Mouse (Mus musculus) R1 (cell line): ENCODE measurements around the gene Tomt.
"Not testable (repeated sequence)": the region's sequence is repeated elsewhere in the genome, so short reads cannot be mapped to it uniquely, and the experiment has no call there.

Source experiments
- DNase-seq: peaks from one replicate; pipeline ENCODE4 v3.0.0-alpha.2; 2018; ENCODE audit warnings: low read depth, low spot score

The Tomt gene

DNA sequence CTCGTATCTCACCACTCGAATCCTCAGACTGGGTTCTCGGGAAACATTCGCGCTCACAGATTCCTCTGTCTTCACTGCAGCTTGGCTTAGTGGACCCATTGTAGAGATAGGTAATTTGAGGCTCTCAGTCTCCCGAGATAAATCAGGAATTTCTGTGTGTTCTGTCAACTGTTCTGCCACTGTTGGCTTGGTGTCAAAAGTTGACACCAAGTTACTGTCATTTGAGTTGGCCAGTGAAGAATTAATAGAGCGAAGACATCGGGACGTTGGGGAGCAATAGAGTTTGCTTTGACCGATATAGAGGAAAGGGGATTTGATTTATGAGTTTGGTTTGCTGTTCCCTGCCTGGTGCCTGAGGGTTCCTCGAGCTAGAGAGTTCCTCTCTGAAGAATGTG is at the start of gene Tomt:
Gene Tomt (minus strand): TSS at position 73 of the 395 bp plus-strand sequence.
- DNase-seq = no peak

DNA sequence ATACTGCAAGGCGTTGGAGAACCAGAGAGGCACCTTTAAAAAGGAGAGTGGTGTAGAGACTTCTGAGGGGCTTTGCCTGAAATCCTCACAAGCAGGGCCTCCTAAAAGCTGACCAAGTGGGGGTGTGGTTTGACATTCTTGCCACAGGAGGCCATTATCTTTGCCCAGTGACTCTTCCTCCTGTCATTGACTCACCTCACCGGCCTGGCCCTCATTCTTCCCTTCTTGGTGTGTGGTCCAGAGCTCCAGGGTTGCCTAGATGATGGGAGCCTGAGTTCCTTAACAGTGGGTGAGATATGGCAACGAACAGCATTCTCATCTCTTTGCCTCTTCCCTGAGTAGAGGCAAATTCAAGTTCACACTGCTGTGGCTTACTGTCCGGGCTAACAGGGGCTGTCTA is 49.7 kb upstream of the Tomt start:
- DNase-seq = peak; percentile 20

DNA sequence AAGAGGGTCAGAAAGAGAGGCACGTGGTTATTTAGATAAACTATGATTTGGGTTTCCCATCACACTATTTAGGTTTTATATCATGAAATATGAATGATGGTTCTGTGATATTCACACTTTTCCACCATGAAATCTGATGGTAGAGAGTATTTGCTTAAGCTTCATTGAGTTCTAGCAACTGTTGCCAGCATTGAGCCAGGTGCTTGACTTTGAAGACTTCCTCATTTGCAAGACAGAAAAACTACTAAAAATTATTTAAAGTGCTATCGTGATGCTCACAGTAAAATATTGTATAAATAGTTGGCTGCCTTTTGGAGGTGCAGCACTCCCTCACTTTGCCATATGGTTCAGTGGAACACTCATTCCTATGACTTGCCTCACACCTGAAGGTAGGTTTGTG is 49.1 kb upstream of the Tomt start:
- DNase-seq = no peak

DNA sequence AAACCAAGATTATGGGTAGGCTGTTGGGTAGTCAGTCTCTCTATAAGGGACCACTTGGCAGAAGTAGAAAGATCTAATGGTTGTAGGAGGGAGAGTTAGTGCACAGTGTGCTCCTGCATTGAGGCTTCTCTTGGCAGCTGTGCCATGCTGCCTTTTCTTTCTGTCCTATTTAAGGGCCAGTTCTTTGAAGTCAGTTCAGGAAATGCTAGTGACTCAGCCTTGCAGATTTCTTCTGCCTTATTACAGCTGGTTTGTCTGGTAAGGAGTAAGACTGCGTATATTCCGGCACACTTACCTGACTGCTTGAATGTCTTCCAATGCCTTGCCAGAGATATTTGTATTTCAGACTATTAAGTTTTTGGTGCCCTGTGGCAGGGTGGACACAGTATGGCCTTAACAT is 48.0 kb upstream of the Tomt start:
- DNase-seq = no peak

DNA sequence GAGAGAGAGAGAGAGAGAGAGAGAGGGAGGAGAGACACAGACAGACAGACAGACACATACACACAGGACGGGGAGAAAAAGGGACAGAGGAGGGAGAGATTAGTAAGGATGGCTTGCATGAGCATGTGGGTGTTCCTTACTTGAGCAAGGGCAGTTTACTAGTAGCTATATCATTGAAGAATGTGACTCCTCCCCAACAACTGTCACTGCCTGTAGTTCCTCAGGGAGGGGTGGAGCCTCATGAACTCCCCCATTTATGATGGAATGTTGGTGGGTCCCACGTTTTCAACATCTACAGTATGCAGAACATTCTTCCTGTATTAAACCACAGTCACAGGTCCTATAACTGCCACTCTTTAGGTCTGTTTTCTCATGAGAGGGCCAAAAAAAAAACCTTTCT is 45.9 kb upstream of the Tomt start:
- no peak for DNase-seq

DNA sequence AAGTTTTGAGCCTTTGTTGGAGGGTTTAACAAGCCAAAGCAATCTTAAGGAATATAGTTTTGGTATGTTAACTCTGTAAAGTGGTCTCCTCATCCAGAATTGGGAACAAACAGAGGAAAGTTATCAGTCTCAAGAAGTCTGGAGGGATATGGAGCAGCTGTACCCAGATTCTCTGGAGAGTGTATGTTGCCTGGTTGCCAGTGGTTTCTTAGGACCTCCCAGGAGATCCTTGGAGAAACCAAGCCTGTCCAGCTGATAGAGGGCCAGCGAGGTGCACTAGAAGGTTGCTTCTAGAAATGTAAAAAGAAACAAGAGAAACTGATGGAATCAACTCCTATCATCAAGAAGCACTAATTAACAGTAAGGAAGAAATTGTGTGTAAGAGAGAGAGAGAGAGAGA is 45.5 kb upstream of the Tomt start:
- no peak for DNase-seq

DNA sequence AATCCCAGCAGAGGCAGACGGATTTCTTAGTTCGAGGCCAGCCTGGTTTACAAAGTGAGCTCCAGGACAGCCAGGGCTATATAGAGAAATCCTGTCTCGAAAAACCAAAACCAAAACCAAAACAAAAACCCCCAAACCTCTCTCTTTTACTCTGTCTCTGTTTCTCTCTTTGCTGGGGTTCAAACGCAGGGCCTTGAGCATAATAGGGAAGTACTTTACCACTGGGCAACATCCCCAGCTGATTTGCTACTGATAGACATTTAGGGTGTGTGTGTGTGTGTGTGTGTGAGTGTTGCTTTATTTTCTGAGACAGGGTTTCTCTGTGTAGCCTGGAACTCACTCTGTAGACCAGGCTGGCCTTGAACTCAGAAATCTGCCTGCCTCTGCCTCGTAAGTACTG is 42.8 kb upstream of the Tomt start:
- not testable (repeated sequence) for DNase-seq

DNA sequence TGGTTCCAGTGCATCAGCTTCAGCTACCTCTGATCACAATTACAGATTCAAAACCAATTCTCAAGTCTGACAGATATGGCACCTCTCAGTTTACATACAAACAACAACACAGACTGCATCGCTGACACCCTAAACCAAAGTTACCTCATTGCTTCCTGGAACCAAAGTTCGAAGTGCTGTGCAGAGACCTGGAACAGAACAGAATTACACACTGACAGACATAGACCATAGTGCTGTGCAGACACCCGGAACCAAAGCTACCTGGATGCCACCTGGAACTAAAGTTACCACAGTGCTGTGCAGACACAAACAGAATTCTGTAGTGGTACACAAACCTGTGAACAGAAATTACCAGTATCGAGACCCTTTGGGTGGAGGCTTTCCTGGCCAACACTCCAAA is 33.6 kb upstream of the Tomt start:
- DNase-seq = no peak

DNA sequence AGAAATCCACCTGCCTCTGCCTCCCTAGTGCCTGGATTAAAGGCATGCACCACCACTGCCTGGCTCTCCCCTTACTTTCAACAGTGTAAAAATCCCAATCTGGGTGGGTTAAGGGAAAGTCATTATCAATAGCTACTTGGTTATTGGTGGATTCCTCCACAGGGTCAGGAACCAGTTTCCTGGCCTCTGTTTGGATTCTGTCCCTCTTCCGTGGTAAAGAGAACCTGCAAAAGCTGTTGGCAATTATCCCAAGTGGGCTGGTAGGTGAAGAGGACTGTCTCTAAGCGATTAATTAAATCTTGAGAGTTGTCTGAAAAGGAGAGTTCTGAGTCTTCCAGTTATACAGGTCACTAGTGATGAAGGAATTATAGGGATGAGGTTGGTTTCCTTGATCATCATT is 32.2 kb upstream of the Tomt start:
- no peak for DNase-seq

DNA sequence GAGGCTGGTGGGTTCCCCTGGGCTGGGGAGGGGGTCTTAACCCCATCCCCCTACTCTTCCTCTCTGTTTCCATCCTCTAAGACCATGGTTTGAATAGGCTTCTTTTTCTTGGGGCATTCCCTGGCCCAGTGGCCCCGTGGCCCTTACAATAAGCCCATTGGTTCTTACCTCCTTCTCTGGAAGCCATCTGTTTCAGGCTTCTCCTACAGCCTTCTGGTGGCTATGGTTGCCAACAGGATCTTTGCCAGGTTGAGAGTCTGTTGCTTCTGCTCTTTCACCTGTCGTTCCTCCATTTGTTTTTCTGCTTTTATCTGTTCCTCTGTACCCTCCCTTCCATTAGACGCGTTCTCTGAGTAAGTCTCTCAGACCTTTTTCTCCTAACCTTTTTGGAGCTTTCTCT is 31.4 kb upstream of the Tomt start:
- no peak for DNase-seq

DNA sequence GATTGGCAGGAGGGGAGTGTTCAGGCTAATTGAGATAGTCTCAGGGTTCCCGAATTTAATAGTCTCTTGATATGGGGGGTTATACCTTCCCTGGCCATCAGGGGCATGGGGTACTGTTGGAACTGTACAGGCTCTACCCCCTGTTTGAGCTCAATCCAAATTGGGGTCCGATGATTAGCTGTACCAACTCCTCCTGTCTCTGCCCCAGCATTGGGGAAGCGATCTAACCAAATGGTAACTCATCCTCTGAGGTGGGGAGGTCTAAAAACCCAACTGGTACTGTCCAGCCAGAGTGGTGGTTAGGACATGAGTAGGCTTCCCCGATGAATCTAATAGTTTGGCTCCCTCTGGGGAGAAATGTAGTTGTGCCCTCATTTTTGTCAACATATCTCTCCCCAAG is 30.8 kb upstream of the Tomt start:
- no peak for DNase-seq

DNA sequence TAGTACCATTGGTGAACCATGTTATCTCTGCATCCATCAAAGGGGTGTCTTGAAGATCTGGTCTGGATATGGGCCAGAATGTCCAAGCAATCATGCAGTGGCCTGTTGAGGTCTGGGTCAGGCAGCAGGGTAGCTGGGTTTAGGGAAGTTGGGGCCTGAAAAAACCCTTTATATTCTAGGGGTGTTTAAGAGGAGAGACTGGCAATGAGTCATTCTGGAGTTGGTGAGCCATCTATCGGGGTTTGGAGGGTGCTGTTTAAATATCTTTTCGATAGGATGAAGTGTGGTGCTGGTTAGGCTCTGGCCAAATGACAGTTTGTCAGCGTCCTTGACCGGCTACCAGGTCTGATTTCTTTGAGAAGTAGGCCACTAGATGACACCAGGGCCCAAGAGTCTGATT is 29.8 kb upstream of the Tomt start:
- DNase-seq = no peak

DNA sequence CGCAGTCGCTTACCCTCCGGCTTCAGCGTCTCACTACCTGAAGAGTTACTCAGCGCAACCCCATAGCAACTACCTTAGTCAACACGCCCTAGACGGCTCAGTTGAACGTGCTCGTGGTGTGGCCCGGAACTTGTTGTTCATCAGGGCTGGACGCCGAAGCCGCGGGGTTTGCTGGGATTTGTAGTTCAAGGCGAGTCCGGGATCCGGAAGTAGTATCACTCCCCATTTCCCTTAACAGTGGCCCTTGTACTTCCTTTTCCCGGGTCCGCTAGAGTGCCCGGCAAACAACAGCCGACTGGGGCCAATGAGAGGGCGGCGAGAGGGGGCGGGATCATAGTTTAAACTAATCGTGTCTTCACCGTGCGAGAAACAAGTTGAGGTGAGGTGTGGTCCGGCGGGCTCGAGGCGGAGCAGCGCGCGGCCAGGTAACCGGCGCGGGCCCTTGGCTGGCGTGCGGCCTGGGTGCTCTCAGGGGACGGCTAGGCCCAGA is 27.6 kb upstream of the Tomt start, which contains the start of the genes Lrrc51 and Numa1:
Gene Lrrc51 (minus strand): TSS at position 145 of the 490 bp plus-strand sequence.
Gene Numa1 (plus strand): TSS at position 361 of the 490 bp plus-strand sequence.
- peak; percentile 100 for DNase-seq

DNA sequence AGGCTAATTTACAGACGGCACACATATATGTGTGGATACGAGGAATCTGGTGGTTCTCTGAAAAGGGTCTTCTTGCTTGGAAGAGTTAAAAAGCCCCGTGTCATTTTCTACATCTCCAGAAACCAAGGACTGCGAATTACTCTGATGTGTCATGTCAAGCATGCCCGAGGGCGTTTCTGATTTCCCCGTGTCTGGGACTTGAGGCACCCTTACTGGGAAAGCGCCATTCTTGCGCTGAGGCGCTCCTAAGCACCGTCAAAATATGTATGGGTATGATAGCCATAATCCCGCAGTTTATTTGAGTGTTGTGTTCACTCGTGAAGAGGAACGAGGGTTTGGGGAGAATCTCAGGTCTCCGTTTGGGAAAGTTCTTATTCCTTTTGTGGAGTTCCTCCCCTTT is 27.1 kb upstream of the Tomt start:
- DNase-seq = no peak

DNA sequence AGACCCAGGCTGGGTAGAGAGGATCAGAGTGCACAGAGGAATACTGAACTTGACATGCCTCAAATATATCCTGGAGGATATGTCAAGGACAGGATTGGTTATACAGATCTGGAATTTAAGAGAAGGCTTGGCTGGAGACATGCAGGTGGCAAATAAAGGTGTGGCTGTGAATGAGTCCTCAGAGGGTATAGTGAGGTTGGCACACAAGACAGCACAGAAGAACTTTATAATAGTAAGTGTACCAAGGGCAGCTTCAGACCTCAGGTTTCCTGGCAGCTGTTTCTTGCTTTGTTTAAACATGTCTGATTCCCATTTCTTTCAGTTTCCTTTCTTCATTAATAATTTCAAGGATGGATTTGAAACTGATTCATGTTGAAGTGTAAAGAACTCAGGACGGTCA is 26.4 kb upstream of the Tomt start:
- no peak for DNase-seq

DNA sequence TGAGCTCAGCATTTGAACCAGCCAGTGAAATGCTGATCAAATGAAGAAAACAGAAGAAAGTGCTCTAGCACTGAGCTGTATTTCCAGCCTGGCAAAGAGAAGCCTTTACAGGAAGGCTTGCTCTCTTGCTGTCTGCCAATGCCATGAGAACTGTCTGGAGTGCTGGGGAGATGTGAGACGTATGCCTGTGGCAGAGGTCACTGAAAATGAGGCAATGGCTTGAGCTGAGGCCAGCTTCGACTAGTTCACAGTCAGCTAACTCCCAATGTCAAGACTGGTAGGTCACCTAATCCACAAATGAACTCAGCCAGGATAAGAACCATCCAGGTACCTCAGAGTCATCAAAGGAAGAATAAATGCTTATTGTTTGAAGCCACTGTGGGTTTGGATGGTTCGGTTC is 21.9 kb upstream of the Tomt start:
- no peak for DNase-seq

DNA sequence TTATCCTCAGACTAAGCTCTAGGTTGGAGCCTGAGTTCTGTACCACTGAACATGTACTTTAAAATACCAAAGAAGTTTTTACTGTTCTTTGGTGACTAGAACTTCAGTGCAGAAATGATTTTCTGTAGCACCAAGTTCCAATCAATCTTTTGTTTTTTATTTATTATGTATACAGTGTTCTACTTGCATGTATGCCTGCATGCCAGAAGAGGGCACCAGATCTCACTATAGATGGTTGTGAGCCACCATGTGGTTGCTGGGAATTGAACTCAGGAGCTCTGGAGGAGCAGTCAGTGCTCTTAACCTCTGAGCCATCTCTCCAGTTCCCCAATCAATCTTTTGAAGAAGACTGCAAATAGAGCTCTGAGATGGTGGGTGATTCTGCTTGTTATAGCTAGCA is 19.7 kb upstream of the Tomt start:
- peak; percentile 42 for DNase-seq

DNA sequence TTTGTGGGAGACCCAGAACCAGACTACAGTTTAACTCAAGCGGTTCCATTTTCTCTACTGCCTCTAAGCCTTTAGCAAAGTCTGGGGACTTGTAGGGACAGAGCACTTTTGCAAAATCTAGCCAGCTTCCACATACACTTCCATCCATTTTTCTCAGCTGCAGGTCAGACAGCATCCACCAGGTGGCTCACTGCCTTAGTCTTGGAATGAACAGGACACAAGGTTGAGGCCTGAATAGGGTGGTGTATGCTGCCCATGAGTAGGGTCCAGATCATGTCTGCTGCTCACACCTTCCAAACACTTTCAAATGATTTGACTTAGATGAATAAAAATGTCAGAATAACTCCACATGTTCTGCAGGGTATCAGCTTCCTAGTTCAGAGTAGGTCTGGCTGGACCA is 11.9 kb upstream of the Tomt start:
- peak; percentile 77 for DNase-seq

DNA sequence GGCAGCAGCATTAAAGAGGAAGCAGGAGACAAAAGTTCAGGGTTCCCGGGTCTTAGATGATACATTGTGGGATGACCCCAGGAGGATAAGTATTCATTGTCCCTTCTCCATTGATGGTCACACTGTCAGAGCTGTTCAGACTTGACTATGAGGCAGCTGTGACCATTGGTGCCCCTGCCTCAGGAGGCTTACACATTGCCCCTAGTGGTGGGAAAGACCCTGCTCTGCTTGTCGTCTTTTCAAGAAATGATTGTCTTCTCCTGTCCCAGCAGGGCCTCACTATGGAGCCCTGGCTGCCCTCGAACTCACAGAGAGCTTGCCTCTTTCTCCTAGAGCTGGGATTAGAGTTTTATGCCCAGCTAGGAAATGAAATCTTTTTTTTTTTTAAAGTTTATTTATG is 5.8 kb upstream of the Tomt start:
- DNase-seq = peak; percentile 80

DNA sequence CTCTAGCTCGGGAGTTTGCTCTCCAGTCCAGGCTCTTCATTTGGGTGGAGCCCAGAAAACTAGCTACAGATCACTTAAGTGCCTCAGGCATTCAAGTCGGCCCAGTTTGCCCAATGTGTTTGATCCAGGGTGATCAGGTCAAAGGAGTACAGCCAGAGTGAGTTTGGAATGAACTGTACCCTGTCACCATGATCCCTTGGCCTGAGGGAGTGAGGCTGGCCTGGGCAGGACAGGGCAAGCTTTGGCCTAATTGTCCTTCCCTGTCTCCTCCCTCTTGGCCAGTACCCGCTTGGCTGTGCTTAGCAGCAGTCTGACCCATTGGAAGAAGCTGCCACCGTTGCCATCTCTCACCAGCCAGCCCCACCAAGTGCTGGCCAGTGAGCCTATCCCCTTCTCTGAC is 4.0 kb upstream of the Tomt start:
- no peak for DNase-seq

DNA sequence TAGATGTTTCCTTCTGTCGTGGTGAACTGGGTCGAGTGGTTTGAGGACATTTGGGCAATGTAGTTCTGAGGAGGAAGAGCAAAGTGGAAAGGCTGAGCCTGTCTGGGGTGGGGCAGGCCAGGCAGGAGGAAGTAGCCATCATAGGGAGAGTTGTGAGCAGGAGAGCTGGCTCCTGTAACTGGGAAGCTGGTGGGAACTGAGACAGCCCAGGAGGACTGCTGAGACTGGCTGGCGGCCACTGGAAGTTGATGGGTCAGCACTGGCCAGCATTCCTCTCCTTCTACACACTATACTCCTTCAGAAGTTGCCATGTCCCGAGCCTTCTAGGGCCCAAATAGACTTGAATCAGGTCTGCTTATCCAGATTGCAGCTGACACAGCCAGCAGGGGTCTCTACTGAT is 2.2 kb upstream of the Tomt start:
- no peak for DNase-seq

DNA sequence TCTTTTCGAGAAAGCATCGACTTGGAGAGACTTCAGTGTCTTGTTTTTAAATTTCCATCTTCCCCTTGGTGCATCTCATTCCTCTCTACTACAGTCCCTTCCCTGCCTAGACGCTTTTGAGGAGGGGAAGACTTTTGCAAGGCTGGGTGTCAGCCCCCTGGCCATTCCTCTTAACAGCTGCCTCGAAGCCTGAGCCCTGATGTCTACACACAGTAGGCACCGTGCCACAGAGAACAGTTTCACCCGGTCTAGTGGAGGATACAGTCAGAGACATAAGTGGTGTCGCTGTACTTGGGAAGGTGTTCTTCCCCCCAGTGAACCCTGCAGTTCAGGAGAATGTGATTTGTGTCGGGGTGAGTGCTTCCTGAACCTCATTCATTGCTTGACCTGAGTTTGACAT is 537 bp upstream of the Tomt start:
- DNase-seq = no peak

DNA sequence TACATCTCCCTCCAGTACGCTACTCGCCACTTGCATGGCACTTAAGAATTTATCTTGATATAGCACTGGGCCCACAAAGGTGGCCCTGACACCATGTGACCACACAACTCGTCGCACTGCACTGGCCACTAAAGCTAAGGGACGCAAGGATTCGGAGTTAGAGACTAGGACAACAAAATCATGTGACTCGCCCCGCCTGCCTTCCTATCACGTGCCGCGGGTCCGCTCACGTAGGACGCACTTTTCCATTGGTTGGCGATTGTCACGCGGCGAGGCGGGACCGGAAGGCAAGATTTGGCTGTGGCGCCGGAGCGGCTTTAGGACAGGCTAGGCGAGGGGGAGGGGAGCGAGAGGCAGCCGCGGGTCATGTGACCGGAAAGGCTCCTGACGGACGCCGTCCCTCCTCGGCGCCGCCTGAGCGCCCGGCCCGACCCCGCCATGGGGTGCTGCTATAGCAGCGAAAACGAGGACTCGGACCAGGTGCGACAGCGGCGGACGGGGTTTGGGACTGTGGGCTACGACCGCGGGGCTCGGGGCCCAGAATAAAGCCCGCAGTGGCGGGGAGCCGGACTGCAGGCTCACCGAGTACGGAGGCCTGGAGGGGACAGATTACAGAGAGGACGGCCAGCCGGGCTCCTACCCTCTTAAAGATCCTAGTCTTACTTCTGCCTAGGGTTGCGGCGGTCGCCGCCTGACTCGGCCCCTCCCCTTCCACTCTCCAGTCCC is 435 bp downstream of the Tomt start, which contains the start of gene Lamtor1:
Gene Lamtor1 (plus strand): TSS at position 344 of the 726 bp plus-strand sequence.
- peak; percentile 99 for DNase-seq

DNA sequence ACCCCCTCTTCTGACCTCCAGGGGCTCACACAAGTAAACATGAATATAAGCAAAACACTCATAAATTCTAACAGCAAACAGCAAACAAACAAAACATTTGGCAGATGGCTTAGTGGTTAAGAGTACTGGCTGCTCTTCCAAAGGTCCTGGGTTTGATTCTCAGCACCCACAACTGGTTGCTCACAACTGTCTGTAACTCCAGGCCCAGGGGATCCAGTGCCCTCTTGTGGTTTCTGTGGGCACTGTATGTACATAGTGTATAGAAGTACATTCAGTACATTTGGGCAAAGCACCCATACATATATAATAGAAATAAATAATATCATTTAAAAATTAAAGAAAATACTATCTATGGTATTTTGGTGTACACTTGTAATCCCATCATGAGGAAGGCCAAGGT is 3.3 kb downstream of the Tomt start:
- DNase-seq = peak; percentile 54
